Mouse (Mus musculus) kidney, adult 11 months (tissue): ENCODE measurements at regions not wholly inside any gene's neighbourhood (a gene's known extent, or its start where the extent isn't known, plus 50 kb on each side); places are given as distances from the start of the nearest gene placed in this dataset.

Experiments used
- DNase-seq: peaks from one replicate; pipeline ENCODE4 v3.0.0; 2022

GRCm38 (mm10) chr7:71040846-71041245 is 310.4 kb downstream of the Gm10295 start:
- no peak for DNase-seq

- no peak for DNase-seq
These were observed 312.7 kb downstream of the Gm10295 start for GRCm38 (mm10) chr7:71038537-71038936.

- DNase-seq, result no peak
These were observed 318.2 kb downstream of the Gm10295 start for GRCm38 (mm10) chr7:71033121-71033520.

GRCm38 (mm10) chr7:71023946-71024610 is 327.2 kb downstream of the Gm10295 start:
- no peak for DNase-seq

- no peak for DNase-seq
These were observed 327.9 kb downstream of the Gm10295 start for GRCm38 (mm10) chr7:71023253-71023945.
